Mouse (Mus musculus) bone marrow, adult 2 months (tissue): ENCODE measurements around the gene Mkrn3. TPM values are rescaled to one million over a fixed set of nuclear protein-coding genes. Genes with fewer than 3 reads are reported as not detected.

Source experiments
- H3K27ac ChIP-seq: fragments of 200-500 bp; 2 replicates; pipeline ENCODE4 v1.5.1; 2012; ENCODE audit warnings: low read depth, mild to moderate bottlenecking, control low read depth, inconsistent platforms, low read length; ENCODE audit not compliant: control insufficient read depth, poor library complexity, insufficient read depth
- H3K4me1 ChIP-seq: fragments of 200-500 bp; 2 replicates; pipeline ENCODE4 v1.6.1; 2011; ENCODE audit warnings: low read length; ENCODE audit not compliant: control insufficient read depth, insufficient read depth
- H3K4me3 ChIP-seq: fragments of 200-500 bp; replicated peaks from 2 replicates; pipeline ENCODE3; 2011; ENCODE audit warnings: mild to moderate bottlenecking, low read depth, low read length, control low read depth; ENCODE audit not compliant: control insufficient read depth
- CTCF ChIP-seq: fragments of 200-500 bp; IDR thresholded peaks from 2 replicates; pipeline ENCODE4 v1.5.1; 2011; ENCODE audit warnings: low read length, control low read depth; ENCODE audit not compliant: control insufficient read depth, insufficient read depth
- POLR2A ChIP-seq: fragments of 200-500 bp; IDR thresholded peaks from 2 replicates; pipeline ENCODE4 v1.6.1; 2011; ENCODE audit warnings: low read depth, mild to moderate bottlenecking, control low read depth, low read length, borderline replicate concordance; ENCODE audit not compliant: control insufficient read depth
- WGBS: fragments of 180-500 bp; shearing (Covaris S2); methylation state at CpG from one replicate; pipeline ENCODE4 v1.1.7; 2018; 5-methylcytosine and 5-hydroxymethylcytosine counted together
- polyA plus RNA-seq: library from polyadenylated mRNA; stranded (reverse); fragments of >200 nt; gene quantifications from 2 replicates; pipeline ENCODE4 v1.2.4, GENCODE M21; 2011; ENCODE audit warnings: low replicate concordance; ENCODE audit not compliant: missing spikeins, insufficient read depth, insufficient read length

The Mkrn3 gene
- polyA plus RNA-seq, 1 experiment = 0.97 TPM

DNA sequence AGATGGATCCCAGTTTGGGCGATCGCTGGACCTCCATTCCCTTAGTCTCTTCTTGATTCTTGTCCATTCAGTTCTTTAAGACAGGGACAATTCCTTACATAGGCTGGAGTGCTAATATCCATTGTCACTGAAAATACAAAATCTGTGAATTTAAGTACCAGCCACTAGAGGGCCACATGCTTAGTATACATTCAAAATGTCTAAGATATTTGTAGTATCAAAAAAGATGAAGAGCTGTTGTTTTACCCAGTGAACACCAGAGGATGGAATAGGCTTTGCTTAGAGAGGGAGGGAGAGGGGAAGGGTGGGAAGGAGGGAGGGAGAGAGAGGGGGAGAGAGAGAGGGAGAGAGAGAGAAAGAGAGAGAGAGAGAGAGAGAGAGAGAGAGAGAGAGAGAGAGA lies 16.5 kb upstream of the Mkrn3 start:
- no peak for TF ChIP-seq CTCF
- TF ChIP-seq POLR2A = no peak

DNA sequence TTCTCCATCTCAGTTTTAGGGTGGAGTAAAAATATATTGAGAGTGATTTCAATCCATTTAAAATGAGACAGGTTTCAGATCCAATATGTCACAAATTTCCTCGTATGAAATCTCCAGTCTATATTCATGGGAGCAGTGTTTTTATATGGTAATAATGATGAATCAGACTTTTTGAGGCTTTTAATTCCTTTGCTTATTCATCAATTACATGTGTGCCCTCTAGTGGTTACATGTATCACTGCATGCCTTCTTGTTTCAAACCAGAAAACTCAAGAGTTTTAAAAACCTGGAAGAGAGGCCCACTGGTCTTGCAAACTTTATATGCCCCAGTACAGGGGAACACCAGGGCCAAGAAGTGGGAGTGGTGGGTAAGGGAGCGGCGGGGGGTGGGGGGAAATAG lies 13.3 kb upstream of the Mkrn3 start:
- H3K4me3 ChIP-seq = no peak overlapping the region
- H3K4me1 ChIP-seq = no peaks in the 10 kb centered on the region
- 31% methylated on average over 3 of the region's 3 CpGs for WGBS
- H3K27ac ChIP-seq = no peak overlapping the region
- TF ChIP-seq CTCF (no peak), POLR2A (no peak)

More for the DNA sequence above, 16.5 kb upstream of the Mkrn3 start:
- WGBS = 38% methylated on average over 2 of the region's 2 CpGs
- Histone ChIP-seq H3K4me3 (no peak overlapping the region), H3K27ac (no peak overlapping the region), H3K4me1 (no peaks in the 10 kb centered on the region)

DNA sequence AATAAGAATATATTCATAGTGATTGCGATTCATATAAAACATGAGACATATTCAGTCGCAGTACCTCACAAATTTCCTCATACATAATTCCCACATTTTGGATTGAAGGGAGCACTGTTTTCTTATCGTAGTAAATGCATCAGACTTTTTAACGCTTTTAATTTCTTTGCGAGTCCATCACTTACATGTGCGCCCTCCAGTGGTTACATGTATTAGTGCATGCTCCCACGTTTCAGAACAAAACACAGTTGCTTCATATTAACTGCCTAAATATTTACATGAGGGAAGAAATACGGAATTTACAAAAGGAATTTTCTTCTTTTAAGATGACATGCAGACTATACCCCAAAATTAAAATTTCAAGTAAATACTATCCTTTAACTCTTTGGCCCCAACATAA lies 8.4 kb upstream of the Mkrn3 start:
- WGBS = 27% methylated on average over 8 of the region's 8 CpGs
- no peak overlapping the region for H3K27ac ChIP-seq
- no peak for TF ChIP-seq POLR2A
- no peak for TF ChIP-seq CTCF

DNA sequence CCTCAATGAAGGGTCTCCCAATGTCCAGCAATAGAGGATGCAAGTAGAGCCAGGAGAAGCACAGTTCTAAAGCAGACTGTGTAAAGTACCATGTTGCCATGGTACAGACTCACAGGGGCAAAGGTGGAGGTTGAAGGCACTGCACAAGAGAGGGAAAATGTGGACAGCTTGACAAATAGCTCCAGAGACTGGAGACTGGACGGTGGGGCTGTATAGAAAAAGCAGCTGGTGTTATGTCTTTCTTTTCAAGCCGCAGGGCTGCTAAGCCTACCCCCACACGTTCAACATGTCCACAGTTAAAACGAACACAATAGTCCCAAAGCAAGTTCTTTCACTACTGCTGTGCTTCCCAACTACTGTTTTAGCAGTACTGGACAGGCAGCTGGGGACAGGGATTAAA lies 3.3 kb upstream of the Mkrn3 start:
- WGBS = 48% methylated on average over 4 of the region's 4 CpGs
- no peaks in the 10 kb centered on the region for H3K4me1 ChIP-seq
- no peak overlapping the region for H3K4me3 ChIP-seq
- no peak for TF ChIP-seq CTCF
- no peak for TF ChIP-seq POLR2A
- no peak overlapping the region for H3K27ac ChIP-seq

More for the DNA sequence above, 8.4 kb upstream of the Mkrn3 start:
- no peaks in the 10 kb centered on the region for H3K4me1 ChIP-seq
- no peak overlapping the region for H3K4me3 ChIP-seq

DNA sequence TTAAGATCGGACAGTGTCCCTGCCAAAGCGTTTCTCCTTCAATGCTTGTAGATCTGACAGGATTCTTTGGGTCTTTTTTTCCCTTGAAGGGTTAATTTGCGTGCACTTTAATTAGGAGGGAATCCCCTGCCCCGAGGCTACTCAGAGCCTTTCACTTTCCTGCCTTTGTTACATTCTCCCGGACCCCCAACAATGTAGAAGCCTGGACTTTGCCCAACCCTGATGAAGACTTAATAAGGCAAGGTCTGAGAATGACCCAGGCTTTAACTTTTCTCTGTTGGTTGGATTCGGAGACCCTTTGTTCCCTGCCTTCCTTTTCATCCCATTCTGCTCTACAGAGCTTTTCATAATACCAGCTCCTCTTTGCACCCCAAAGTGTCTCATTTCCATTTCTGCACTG lies 627 bp upstream of the Mkrn3 start:
- whole genome bisulfite sequencing = 65% methylated on average over 6 of the region's 6 CpGs
- no peak overlapping the region for H3K4me3 ChIP-seq
- no peaks in the 10 kb centered on the region for H3K4me1 ChIP-seq
- TF ChIP-seq POLR2A = no peak
- H3K27ac ChIP-seq = no peak overlapping the region

DNA sequence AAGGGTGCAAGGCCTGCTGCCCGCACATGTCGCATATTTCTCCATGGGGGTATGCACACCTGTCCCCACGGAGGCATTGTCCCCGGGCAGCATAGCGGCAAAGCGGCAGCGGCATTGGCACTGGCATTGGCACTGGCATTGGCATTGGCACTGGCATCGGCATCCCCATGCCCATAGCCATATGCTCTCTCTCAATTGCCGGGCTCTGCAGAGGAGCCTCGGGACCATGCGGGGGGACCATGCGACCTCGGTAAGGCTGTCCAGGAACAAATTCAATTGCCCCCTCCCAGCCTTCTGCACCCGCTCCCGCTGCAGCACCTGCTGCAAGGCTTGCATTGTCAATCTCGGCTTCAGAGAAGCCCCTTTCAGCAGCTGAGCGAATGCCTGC lies 840 bp downstream of the Mkrn3 start:
- TF ChIP-seq CTCF = no peak
- no peak for TF ChIP-seq POLR2A
- 61% methylated on average over 17 of the region's 17 CpGs for WGBS
- Histone ChIP-seq H3K4me3 (no peak overlapping the region), H3K27ac (no peak overlapping the region), H3K4me1 (no peaks in the 10 kb centered on the region)

DNA sequence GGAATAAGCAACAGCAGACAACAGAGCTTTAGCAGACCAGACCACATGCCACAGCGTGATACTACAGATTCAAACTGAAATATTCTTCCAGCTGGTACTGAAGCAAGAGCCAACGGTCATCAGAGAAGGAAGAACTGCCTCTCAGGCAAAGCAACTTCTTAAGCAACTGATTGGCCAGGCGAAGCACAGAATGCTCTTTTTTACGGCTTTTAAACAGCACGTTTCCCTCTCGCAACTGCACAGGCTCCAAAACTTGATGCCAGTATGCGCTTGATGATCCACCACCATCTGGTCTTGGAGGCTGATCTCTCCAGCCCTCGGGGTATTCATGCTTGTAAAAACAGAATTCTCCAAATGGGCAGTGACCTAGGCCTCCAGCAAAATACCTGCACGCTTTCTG lies 1.6 kb downstream of the Mkrn3 start:
- Histone ChIP-seq H3K4me3 (no peak overlapping the region), H3K27ac (no peak overlapping the region), H3K4me1 (no peaks in the 10 kb centered on the region)
- no peak for TF ChIP-seq POLR2A
- no peak for TF ChIP-seq CTCF
- 79% methylated on average over 9 of the region's 9 CpGs for WGBS

DNA sequence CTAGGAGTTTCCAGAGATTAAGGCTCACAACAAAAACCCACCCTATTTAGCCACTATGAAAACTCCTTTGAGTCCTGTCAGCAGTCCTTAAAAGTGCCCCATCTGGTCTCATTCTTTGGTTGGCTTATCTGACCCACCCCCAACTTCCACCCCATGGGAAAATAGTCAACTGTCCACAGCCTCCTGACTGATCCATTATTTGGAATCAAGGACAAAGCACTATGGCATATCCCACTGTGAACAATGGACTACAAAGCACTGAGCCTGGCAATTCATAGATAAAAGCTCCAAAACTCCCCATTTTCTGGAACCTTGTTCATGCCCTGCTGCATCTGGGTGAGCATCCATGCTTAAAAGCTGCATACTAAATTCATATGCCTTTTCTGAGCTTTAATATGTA lies 3.8 kb downstream of the Mkrn3 start:
- H3K4me3 ChIP-seq = no peak overlapping the region
- no peak overlapping the region for H3K27ac ChIP-seq
- no peaks in the 10 kb centered on the region for H3K4me1 ChIP-seq
- TF ChIP-seq CTCF (no peak), POLR2A (no peak)

DNA sequence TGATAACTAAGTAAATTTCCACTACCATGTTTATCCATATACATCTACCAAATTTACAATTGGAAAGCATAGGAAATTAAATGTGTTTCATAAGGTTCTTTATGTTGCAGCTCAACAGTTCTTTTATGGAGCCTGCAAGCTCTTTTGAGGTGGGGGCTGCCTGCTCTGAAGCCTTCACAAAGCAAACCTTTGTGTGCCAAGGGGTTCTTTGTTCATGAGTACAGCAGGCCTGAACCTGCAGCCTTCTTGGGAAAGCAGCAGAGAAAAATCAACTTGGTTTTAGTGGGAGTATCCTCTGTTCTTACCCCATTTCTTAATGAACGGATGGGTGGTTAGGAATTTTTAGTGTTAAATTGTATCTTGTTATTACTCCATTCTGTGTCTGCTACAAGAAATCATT lies 4.7 kb downstream of the Mkrn3 start:
- TF ChIP-seq POLR2A = no peak
- H3K4me1 ChIP-seq = no peaks in the 10 kb centered on the region
- no peak overlapping the region for H3K27ac ChIP-seq
- WGBS = 72% methylated on average over 1 of the region's 1 CpGs
- H3K4me3 ChIP-seq = no peak overlapping the region
